Comparison of ENCODE assay signal across 7 mouse cellular contexts in genomic region chr17:23774090-23774489, GRCm38 (mm10). TPM values are rescaled to one million over a fixed set of nuclear protein-coding genes. Genes with fewer than 3 reads are reported as not detected.
DNase-seq lines count a peak whose midpoint lies in the region; ATAC-seq and TF ChIP-seq lines count a peak whose summit lies in the region.

No protein-coding gene starts in this region.

- no peak overlapping the region for H3K27ac ChIP-seq in left cerebral cortex, adult 2 months

- peak; percentile 81 for TF ChIP-seq CTCF in left cerebral cortex, adult 2 months (IDR thresholded peaks at IDR 0.05)

- no peak overlapping the region for H3K4me3 ChIP-seq in left cerebral cortex, adult 2 months

- intact Hi-C loops in left cerebral cortex, adult 2 months (cut with DNase I): loop anchor here (5.0 kb wide), 2 partner anchors 68 to 188 kb away; partner anchors contain the start of genes Prss32 and Prss41

- peak; percentile 80 for DNase-seq in R1 (ENCODE audit: low read depth, low spot score)
- peak; percentile 83 for DNase-seq in cerebellum, adult 18-20 months
- peak; percentile 59 to 77 for DNase-seq in frontal cortex, postnatal 14 days (ENCODE audit: low spot score in 2 of 2)
- peak; percentile 73 to 81 for DNase-seq in left cerebral cortex, adult 2 months (ENCODE audit: extremely low spot score in 1 of 2, low spot score in 2 of 2)
- peak; percentile 79 for DNase-seq in mesoderm, embryonic 11.5 days (ENCODE audit: low read depth, low spot score)
- DNase-seq in spleen, adult 12 weeks (ENCODE audit: low spot score): peak; percentile 47

- peak; percentile 54 for ATAC-seq in inflammation-experienced regulatory T-cells, adult 6 months

RNA-seq across cellular contexts. Expression of gene Flywch1, which starts 2.7 kb away (rescaled TPM):
- polyA plus RNA-seq in inflammation-experienced regulatory T-cells, adult 6 months (2017; shearing (Covaris generic)): 10 to 100 TPM; 13.2 to 15.6 (median 13.7) TPM
- 100 to 1,000 TPM; 425 to 428 TPM for total RNA-seq in left cerebral cortex, adult 2 months (2021)

RNA-seq across cellular contexts. Expression of gene Flywch2, which starts 11.8 kb away (rescaled TPM):
- 1 to 10 TPM; 1.3 to 3.1 (median 2.3) TPM for polyA plus RNA-seq in inflammation-experienced regulatory T-cells, adult 6 months (2017; shearing (Covaris generic))
- total RNA-seq in left cerebral cortex, adult 2 months (2021): 10 to 100 TPM; 11.9 to 13.7 TPM

RNA-seq across cellular contexts. Expression of gene Srrm2, which starts 16.2 kb away (rescaled TPM):
- polyA plus RNA-seq in inflammation-experienced regulatory T-cells, adult 6 months (2017; shearing (Covaris generic)): 100 to 1,000 TPM; 271 to 328 (median 302) TPM
- 100 to 1,000 TPM; 671 to 678 TPM for total RNA-seq in left cerebral cortex, adult 2 months (2021)

RNA-seq across cellular contexts. Expression of gene Kremen2, which starts 28.5 kb away (rescaled TPM):
- polyA plus RNA-seq in inflammation-experienced regulatory T-cells, adult 6 months (2017; shearing (Covaris generic)): 1 to 10 TPM in 2 of 3 experiments, under 1 TPM in 1; 0.78 to 3.2 (median 1.1) TPM
- total RNA-seq in left cerebral cortex, adult 2 months (2021): under 1 TPM; 0.68 TPM

RNA-seq across cellular contexts. Expression of gene Paqr4, which starts 33.4 kb away (rescaled TPM):
- 1 to 10 TPM; 1.3 to 7.2 (median 2.5) TPM for polyA plus RNA-seq in inflammation-experienced regulatory T-cells, adult 6 months (2017; shearing (Covaris generic))
- 10 to 100 TPM; 50.9 to 56.0 TPM for total RNA-seq in left cerebral cortex, adult 2 months (2021)
